In the genomic region with DNA sequence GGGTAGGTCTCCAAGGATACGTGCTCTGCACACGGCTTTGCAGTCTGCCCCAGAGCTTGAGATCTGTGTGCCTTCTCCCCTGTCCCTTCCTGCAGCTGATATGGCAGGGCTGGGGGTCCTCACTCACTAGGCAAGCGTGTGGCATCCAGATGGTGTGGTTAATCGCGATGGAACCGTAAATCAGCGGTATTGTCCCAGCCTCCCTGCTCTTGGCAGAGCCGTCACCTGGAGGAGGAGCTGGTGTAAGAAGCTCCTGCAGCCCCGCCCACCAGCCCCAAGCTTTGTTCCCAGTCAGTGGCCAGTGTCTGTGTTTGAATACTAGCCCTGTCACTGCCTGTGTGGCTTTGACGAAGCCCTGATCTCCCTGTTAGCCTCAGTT, we compare ENCODE assay signal across 7 mouse cellular contexts.
A peak's percentile ranks its signal among the peaks of the same experiment; 100 is the strongest.
DNase-seq lines count a peak whose midpoint lies in the region; ATAC-seq and TF ChIP-seq lines count a peak whose summit lies in the region.

No protein-coding gene starts in this region.

- WGBS in liver, postnatal 0 days (ENCODE audit: insufficient replicate concordance): 43% methylated on average over 10 of the region's 10 CpGs
- WGBS in heart, postnatal 0 days: 35% methylated on average over 10 of the region's 10 CpGs
- WGBS in midbrain, embryonic 15.5 days: 12% methylated on average over 10 of the region's 10 CpGs

- no peak overlapping the region for H3K4me2 ChIP-seq in liver, postnatal 0 days (ENCODE audit: low read depth, low read length)
- H3K4me2 ChIP-seq in heart, postnatal 0 days (ENCODE audit: low read depth, low read length): no peak overlapping the region
- no peak overlapping the region; the same call in 1 of the 2 replicates for H3K4me2 ChIP-seq in midbrain, embryonic 15.5 days

- no peaks in the 10 kb centered on the region for H3K36me3 ChIP-seq in liver, postnatal 0 days (replicated peaks; ENCODE audit: insufficient read depth, low read length)
- H3K36me3 ChIP-seq in heart, postnatal 0 days (replicated peaks; ENCODE audit: control insufficient read depth, insufficient read depth, low read length): no peaks in the 10 kb centered on the region
- H3K36me3 ChIP-seq in midbrain, embryonic 15.5 days (replicated peaks): no peaks in the 10 kb centered on the region

- TF ChIP-seq EP300 in liver, postnatal 0 days (IDR thresholded peaks at IDR 0.05; ENCODE audit: low read depth): no peak
- TF ChIP-seq EP300 in heart, postnatal 0 days (IDR thresholded peaks at IDR 0.05; ENCODE audit: low read depth): no peak

- no peak overlapping the region for H3K9ac ChIP-seq in liver, postnatal 0 days (replicated peaks)
- H3K9ac ChIP-seq in heart, postnatal 0 days (replicated peaks; ENCODE audit: low read depth, low read length): peak overlapping the region; percentile 8; the same call in 1 of the 2 replicates
- peak overlapping the region; percentile 20; the same call in 1 of the 2 replicates for H3K9ac ChIP-seq in midbrain, embryonic 15.5 days

- ATAC-seq in liver, postnatal 0 days: no peak
- no peak for ATAC-seq in heart, postnatal 0 days (ENCODE audit: insufficient read depth, low read depth)
- no peak for ATAC-seq in midbrain, embryonic 15.5 days (replicated peaks)

- DNase-seq in liver: peak; percentile 36
- no peak for DNase-seq in liver, postnatal 0 days
- DNase-seq in embryo, embryonic 11.5 days (ENCODE audit: low read depth, low spot score): peak; percentile 61
- DNase-seq in heart, postnatal 0 days (ENCODE audit: low spot score): no peak
- DNase-seq in right cerebral cortex, postnatal 36 days (ENCODE audit: low spot score in 2 of 2): no peak
- DNase-seq in layer of hippocampus, adult 9-11 months: no peak

- no peak overlapping the region for H3K4me3 ChIP-seq in liver, postnatal 0 days (ENCODE audit: low read depth, low read length)
- no peak overlapping the region for H3K4me3 ChIP-seq in heart, postnatal 0 days (ENCODE audit: low read depth, low read length)
- no peak overlapping the region for H3K4me3 ChIP-seq in midbrain, embryonic 15.5 days

- peaks cover 32% of the 10 kb centered on the region for H3K4me1 ChIP-seq in liver, postnatal 0 days (ENCODE audit: insufficient read depth)
- H3K4me1 ChIP-seq in heart, postnatal 0 days (ENCODE audit: control insufficient read depth, insufficient read depth): peaks cover 39% of the 10 kb centered on the region
- peaks cover 64% of the 10 kb centered on the region for H3K4me1 ChIP-seq in midbrain, embryonic 15.5 days

- no peak for TF ChIP-seq CTCF in liver, postnatal 0 days (IDR thresholded peaks at IDR 0.05; ENCODE audit: low read depth)
- TF ChIP-seq CTCF in heart, postnatal 0 days (IDR thresholded peaks at IDR 0.05; ENCODE audit: low read depth): no peak

- H3K9me3 ChIP-seq in liver, postnatal 0 days (ENCODE audit: low read length): no peaks in the 10 kb centered on the region
- H3K9me3 ChIP-seq in heart, postnatal 0 days (replicated peaks; ENCODE audit: control insufficient read depth, low read length): no peaks in the 10 kb centered on the region
- no peaks in the 10 kb centered on the region for H3K9me3 ChIP-seq in midbrain, embryonic 15.5 days

- no peaks in the 10 kb centered on the region for H3K27me3 ChIP-seq in liver, postnatal 0 days (ENCODE audit: insufficient read depth, low read length)
- no peaks in the 10 kb centered on the region for H3K27me3 ChIP-seq in heart, postnatal 0 days (ENCODE audit: control insufficient read depth, insufficient read depth, low read length)
- H3K27me3 ChIP-seq in midbrain, embryonic 15.5 days (replicated peaks): no peaks in the 10 kb centered on the region

- H3K27ac ChIP-seq in liver, postnatal 0 days (ENCODE audit: low read depth): no peak overlapping the region
- no peak overlapping the region for H3K27ac ChIP-seq in heart, postnatal 0 days (ENCODE audit: low read depth)
- H3K27ac ChIP-seq in midbrain, embryonic 15.5 days: peak overlapping the region; percentile 99

Comparison
In these comparisons a context has a peak if more than half of its experiments do, and no peak if none do; other contexts are left out.
1. DNase-seq: peak in liver (single experiment) and embryo, embryonic 11.5 days (single experiment); none in liver, postnatal 0 days (single experiment), heart, postnatal 0 days (single experiment), right cerebral cortex, postnatal 36 days (0 of 2) and layer of hippocampus, adult 9-11 months (single experiment).